Mouse (Mus musculus): ENCODE results near the gene Kri1. TPM values are rescaled to one million over a fixed set of nuclear protein-coding genes. Genes with fewer than 3 reads are reported as not detected.

Kri1 gene
- total RNA-seq, 2 experiments from 2014 or later = 45.1 to 46.6 TPM

- peak; percentile 98 for TF ChIP-seq CTCF (conservative IDR thresholded peaks at IDR 0.05)
- Histone ChIP-seq H3K27ac (no peak overlapping the region), H3K4me3 (no peak overlapping the region)
- DNase-seq (ENCODE audit: low spot score in 2 of 2) = peak; percentile 76 to 82
Observed at GRCm38 (mm10) chr9:21241343-21241742, 46.4 kb downstream of the Kri1 start.

DNA sequence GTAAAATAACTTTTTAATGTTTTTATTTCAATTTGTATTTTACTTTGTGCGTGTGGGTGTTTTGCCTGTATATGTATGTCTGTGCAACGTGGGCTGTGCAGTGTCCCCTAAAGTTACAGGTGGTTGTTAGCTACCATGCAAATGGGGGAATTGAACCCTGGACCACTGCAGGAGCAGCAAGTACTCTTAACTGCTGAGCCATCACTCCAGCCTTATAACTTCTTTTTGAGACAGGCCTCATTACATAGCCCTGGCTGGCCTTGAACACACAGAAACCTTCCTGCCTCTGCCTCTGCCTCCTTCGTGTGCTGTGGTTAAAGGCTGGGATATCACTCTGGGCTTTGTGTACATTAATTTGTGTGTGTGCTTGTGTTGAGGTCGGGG, 48.3 kb downstream of the Kri1 start:
- no peak for TF ChIP-seq CTCF (conservative IDR thresholded peaks at IDR 0.05)
- no peak for DNase-seq (ENCODE audit: low spot score in 2 of 2)
- H3K4me3 ChIP-seq = peak overlapping the region; percentile 82
- peak overlapping the region; percentile 99 for H3K27ac ChIP-seq

DNA sequence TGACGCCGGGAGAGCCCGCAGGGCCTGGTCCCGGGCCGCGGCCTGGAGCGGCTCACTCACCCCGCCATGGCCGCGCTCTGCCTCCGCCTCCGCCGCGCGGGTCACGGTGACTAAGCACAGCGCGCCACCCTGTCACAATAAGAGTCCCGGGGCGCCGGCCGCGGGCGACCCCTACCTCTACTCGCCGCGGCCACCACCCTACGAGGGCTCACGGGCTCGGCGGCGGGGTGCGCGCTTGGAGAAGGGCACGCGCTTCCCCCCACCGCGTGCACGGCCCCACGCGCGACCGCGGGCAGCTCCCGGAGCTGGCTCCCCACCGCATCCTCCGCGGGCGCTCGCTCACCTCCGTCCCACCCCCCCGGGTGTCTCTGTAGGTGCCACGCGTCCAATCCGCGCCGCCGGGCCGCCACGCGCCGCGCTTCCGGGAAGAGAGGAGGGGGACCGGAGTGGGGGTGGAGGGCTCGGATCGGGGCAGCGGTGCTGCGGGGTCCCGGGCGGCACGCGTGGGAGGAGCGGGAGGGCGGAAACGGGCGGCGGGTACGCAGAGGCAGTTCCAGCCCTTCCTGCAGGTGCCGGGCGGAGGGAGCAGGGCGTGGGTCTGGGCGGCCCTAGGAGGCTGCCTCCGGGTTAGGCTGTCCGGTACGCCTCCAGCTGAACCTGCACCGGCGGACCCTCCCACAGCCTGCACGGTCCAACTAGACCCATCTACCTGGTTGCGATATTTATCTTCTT, 48.9 kb downstream of the Kri1 start, which contains the start of gene Keap1:
Gene Keap1, minus strand, starts transcription at position 629 of the 732 bp plus-strand sequence.
- DNase-seq (ENCODE audit: low spot score in 2 of 2) = peak; percentile 45 to 66
- Histone ChIP-seq H3K27ac (peak within 1 kb of the TSS; percentile 99), H3K4me3 (peak within 1 kb of the TSS; percentile 82)
- no peak; the same call in 1 of the 2 replicates for TF ChIP-seq CTCF (conservative IDR thresholded peaks at IDR 0.05)

DNA sequence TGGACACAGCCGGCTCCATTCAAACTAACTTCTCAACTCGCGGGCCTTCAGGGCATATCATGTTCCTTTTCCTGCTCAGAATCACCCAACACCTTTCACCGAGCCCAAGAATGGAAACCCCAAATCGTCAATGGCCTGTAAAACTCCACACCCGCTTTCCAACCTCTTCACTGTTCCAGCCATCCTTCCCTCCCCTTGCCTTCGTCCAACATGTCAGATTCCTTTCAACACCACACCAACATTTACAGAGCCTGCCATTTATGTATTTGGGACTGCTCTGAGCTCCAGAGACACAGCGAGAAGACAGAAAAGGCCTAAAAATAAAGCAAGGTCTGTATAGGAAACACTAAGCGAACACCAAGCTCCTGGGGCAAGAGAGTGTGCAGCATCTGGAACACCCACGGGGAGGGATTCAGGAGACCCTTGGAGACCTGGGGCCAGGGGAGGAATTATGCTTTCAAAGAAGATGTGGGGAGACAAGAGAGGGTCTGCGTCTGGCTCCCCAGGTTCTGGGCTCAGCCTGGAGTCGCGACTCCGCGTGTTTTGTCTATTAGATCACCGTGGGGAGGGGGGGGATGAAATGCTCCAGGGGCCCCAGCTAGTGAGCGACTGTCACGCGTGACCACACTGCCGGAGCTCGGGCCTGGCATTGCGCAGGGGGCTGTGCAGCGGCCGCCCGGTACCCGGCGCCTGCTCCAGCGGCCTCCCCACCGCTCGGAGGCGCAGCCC, 49.6 kb downstream of the Kri1 start:
- no peak for DNase-seq (ENCODE audit: low spot score in 2 of 2)
- Histone ChIP-seq H3K4me3 (peak overlapping the region; percentile 82), H3K27ac (peak overlapping the region; percentile 99)
- TF ChIP-seq CTCF (conservative IDR thresholded peaks at IDR 0.05) = no peak

DNA sequence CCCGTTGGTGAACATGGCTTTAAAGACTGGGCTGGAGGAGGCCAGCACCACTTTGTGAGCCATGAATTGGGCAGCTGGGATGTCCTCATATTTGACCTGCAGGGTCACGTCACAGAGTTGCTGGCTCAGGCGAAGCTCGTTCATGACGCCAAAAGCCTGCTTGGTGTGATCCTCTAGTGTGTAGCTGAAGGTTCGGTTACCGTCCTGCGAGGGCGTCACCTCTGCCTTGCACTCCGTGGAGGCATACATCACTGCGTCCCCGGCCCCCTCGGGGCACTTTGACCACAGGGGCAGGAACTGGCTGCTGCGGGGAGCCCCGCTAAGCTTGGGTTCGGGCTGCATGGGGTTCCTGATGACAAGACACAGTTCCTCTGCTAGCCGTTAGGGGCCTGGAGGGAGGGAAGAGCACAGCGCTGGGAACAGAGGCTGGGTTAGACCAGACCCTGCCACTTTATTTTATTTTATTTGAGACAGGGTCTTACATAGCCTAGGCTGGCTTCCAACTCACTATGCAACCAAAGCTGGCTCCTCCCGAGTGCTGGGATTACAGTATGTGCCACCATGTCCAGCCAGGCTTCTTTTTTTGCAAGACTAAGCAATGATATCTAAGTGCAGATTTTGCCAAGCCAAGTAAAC, 50.3 kb downstream of the Kri1 start:
- Histone ChIP-seq H3K4me3 (peak overlapping the region; percentile 82), H3K27ac (peak overlapping the region; percentile 99)
- TF ChIP-seq CTCF (conservative IDR thresholded peaks at IDR 0.05) = peak; percentile 76
- no peak for DNase-seq (ENCODE audit: low spot score in 2 of 2)

- peak overlapping the region; percentile 82 for H3K4me3 ChIP-seq
- DNase-seq (ENCODE audit: low spot score in 2 of 2) = no peak
- no peak for TF ChIP-seq CTCF (conservative IDR thresholded peaks at IDR 0.05)
- H3K27ac ChIP-seq = peak overlapping the region; percentile 99; the same call in 1 of the 2 replicates
Observed at GRCm38 (mm10) chr9:21236991-21237367, 50.8 kb downstream of the Kri1 start.

GRCm38 (mm10) chr9:21235341-21235740, 52.4 kb downstream of the Kri1 start:
- DNase-seq (ENCODE audit: low spot score in 2 of 2) = no peak
- no peak for TF ChIP-seq CTCF (conservative IDR thresholded peaks at IDR 0.05)
- Histone ChIP-seq H3K27ac (no peak overlapping the region), H3K4me3 (no peak overlapping the region)

DNA sequence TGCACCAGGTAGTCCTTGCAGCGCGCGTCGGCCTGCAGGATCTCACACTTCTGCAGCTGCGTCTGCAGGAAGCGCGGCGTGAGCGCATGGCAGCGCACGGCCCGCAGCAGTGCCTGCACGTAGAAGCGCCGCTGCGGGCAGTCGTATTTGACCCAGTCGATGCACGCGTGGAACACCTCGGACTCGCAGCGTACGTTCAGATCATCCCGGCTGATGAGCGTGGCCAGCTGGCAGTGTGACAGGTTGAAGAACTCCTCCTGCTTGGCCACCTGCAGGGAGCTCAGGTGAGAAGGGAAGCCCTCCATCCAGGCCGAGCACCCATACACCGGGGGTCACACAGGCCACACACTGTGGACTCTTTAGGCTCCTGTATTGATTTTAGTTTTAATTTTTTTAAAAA, 54.0 kb downstream of the Kri1 start:
- H3K4me3 ChIP-seq = no peak overlapping the region
- DNase-seq (ENCODE audit: low spot score in 2 of 2) = no peak
- TF ChIP-seq CTCF (conservative IDR thresholded peaks at IDR 0.05) = no peak
- no peak overlapping the region for H3K27ac ChIP-seq

DNA sequence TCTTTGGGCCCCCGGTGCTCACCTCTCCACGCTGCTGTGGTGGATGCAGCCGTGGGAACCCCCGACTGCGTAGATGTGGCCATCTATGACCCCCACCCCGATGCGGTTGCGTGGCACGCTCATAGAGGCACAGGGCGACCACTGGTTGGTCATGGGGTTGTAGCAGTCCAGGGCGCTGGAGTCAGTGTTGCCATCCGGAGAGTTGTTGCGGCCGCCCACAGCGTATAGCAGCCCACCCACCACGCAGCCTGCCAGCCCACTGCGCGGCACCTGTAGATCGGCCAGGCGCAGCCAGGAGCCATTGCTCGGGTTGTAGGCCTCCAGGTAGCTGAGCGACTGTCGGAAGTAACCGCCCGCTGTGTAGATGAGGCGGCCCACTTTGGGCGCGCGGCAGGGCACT, 54.4 kb downstream of the Kri1 start:
- no peak for DNase-seq (ENCODE audit: low spot score in 2 of 2)
- no peak for TF ChIP-seq CTCF (conservative IDR thresholded peaks at IDR 0.05)
- no peak overlapping the region for H3K27ac ChIP-seq
- H3K4me3 ChIP-seq = no peak overlapping the region

- DNase-seq (ENCODE audit: low spot score in 2 of 2) = no peak
- Histone ChIP-seq H3K4me3 (no peak overlapping the region), H3K27ac (no peak overlapping the region)
- peak; percentile 55 for TF ChIP-seq CTCF (conservative IDR thresholded peaks at IDR 0.05)
Observed at GRCm38 (mm10) chr9:21232867-21233266, 54.9 kb downstream of the Kri1 start.

GRCm38 (mm10) chr9:21231551-21231950, 56.2 kb downstream of the Kri1 start:
- no peak overlapping the region for H3K4me3 ChIP-seq
- no peak for TF ChIP-seq CTCF (conservative IDR thresholded peaks at IDR 0.05)
- no peak overlapping the region for H3K27ac ChIP-seq
- DNase-seq (ENCODE audit: low spot score in 2 of 2) = no peak

GRCm38 (mm10) chr9:21227342-21227741, 60.4 kb downstream of the Kri1 start:
- TF ChIP-seq CTCF (conservative IDR thresholded peaks at IDR 0.05) = no peak
- Histone ChIP-seq H3K4me3 (peak overlapping the region; percentile 5; the same call in 1 of the 2 replicates), H3K27ac (no peak overlapping the region)
- no peak for DNase-seq (ENCODE audit: low spot score in 2 of 2)

DNA sequence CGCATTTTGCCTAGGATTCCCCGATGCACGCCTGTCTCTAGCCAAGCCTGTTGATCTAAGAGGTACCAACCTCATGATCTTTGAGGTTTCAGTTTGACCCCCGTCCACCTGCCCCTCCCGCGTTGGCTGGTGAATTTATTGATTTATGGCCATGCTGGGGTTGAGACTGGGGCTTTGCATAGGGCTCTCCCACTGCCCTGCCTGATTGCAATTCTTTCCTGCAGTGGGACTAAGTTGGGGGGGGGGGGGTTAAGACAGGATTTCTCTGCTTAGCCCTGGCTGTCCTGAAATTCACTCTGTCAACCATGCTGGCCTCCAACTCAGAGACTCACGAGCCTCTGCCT, 62.4 kb downstream of the Kri1 start:
- Histone ChIP-seq H3K4me3 (peak overlapping the region; percentile 36), H3K27ac (no peak overlapping the region)
- TF ChIP-seq CTCF (conservative IDR thresholded peaks at IDR 0.05) = no peak
- DNase-seq (ENCODE audit: low spot score in 2 of 2) = no peak

Data from layer of hippocampus, adult 2 months (tissue).